Mouse (Mus musculus): ENCODE measurements around the gene Tmem217.

Gene Tmem217

GRCm38 (mm10) chr17:29488257-29488977 is 63.8 kb downstream of the Tmem217 start:
- TF ChIP-seq GATA4 (IDR thresholded peaks at IDR 0.05; ENCODE audit: insufficient replicate concordance, low read length), result no peak

GRCm38 (mm10) chr17:29485336-29486233 is 66.6 kb downstream of the Tmem217 start:
- TF ChIP-seq GATA4 (IDR thresholded peaks at IDR 0.05; ENCODE audit: insufficient replicate concordance, low read length), result no peak

- no peak for TF ChIP-seq GATA4 (IDR thresholded peaks at IDR 0.05; ENCODE audit: insufficient replicate concordance, low read length)
These were observed 67.8 kb downstream of the Tmem217 start for GRCm38 (mm10) chr17:29484431-29484830.

- no peak for TF ChIP-seq GATA4 (IDR thresholded peaks at IDR 0.05; ENCODE audit: insufficient replicate concordance, low read length)
These were observed 68.9 kb downstream of the Tmem217 start for GRCm38 (mm10) chr17:29483282-29483681.

- no peak for TF ChIP-seq GATA4 (IDR thresholded peaks at IDR 0.05; ENCODE audit: insufficient replicate concordance, low read length)
These were observed 69.6 kb downstream of the Tmem217 start for GRCm38 (mm10) chr17:29482632-29483031.

- no peak for TF ChIP-seq GATA4 (IDR thresholded peaks at IDR 0.05; ENCODE audit: insufficient replicate concordance, low read length)
These were observed 71.9 kb downstream of the Tmem217 start for GRCm38 (mm10) chr17:29480256-29480655.

- TF ChIP-seq GATA4 (IDR thresholded peaks at IDR 0.05; ENCODE audit: insufficient replicate concordance, low read length), result no peak
These were observed 73.9 kb downstream of the Tmem217 start for GRCm38 (mm10) chr17:29478271-29478670.

- no peak for TF ChIP-seq GATA4 (IDR thresholded peaks at IDR 0.05; ENCODE audit: insufficient replicate concordance, low read length)
These were observed 74.8 kb downstream of the Tmem217 start for GRCm38 (mm10) chr17:29477357-29477756.

- TF ChIP-seq GATA4 (IDR thresholded peaks at IDR 0.05; ENCODE audit: insufficient replicate concordance, low read length), result no peak
These were observed 75.7 kb downstream of the Tmem217 start for GRCm38 (mm10) chr17:29476461-29476860.

Measured in liver, adult (tissue).